Mouse (Mus musculus) midbrain, embryonic 16.5 days (tissue): ENCODE results near the gene Zbtb9. TPM values are rescaled to one million over a fixed set of nuclear protein-coding genes. Genes with fewer than 3 reads are reported as not detected.

Experiments
- ATAC-seq: fragments of 200-750 bp; cut with Nextera tagmentation; 2 replicates; pipeline ENCODE4 v1.8.0; 2017; ENCODE audit warnings: moderate TSS enrichment
- H3K27ac ChIP-seq: fragments of 300-500 bp; sonication (generic); 2 replicates; pipeline ENCODE4 v1.5.1; 2014; ENCODE audit warnings: mild to moderate bottlenecking, low read length, mixed read lengths
- H3K27me3 ChIP-seq: fragments of 300-500 bp; sonication (generic); 2 replicates; pipeline ENCODE4 v1.6.1; 2014; ENCODE audit warnings: low read depth, low read length, mixed read lengths; ENCODE audit not compliant: control insufficient read depth, insufficient read depth
- H3K36me3 ChIP-seq: fragments of 300-500 bp; sonication (generic); 2 replicates; pipeline ENCODE4 v1.6.1; 2014; ENCODE audit warnings: mild to moderate bottlenecking, low read length, moderate library complexity, mixed read lengths; ENCODE audit not compliant: control insufficient read depth, insufficient read depth
- H3K4me1 ChIP-seq: fragments of 300-500 bp; sonication (generic); 2 replicates; pipeline ENCODE4 v1.6.1; 2014; ENCODE audit warnings: mild to moderate bottlenecking, low read length, mixed read lengths; ENCODE audit not compliant: control insufficient read depth, insufficient read depth
- H3K4me2 ChIP-seq: fragments of 300-500 bp; sonication (generic); 2 replicates; pipeline ENCODE4 v1.6.1; 2014; ENCODE audit warnings: mild to moderate bottlenecking, low read length, mixed read lengths
- H3K4me3 ChIP-seq: fragments of 300-500 bp; sonication (generic); 2 replicates; pipeline ENCODE4 v1.5.1; 2014; ENCODE audit warnings: low read depth, mild to moderate bottlenecking, low read length, moderate library complexity, mixed read lengths
- H3K9ac ChIP-seq: fragments of 300-500 bp; sonication (generic); 2 replicates; pipeline ENCODE4 v1.6.1; 2014; ENCODE audit warnings: low read depth, low read length, mixed read lengths
- H3K9me3 ChIP-seq: fragments of 300-500 bp; sonication (generic); replicated peaks from 2 replicates; pipeline ENCODE4 v1.6.1; 2014; ENCODE audit warnings: mild to moderate bottlenecking, low read length, mixed read lengths; ENCODE audit not compliant: control insufficient read depth, poor library complexity, severe bottlenecking
- WGBS: fragments of 180-500 bp; shearing (Covaris S2); extraction: QIAGEN DNeasy Blood & Tissue Kit; methylation state at CpG from one replicate; pipeline ENCODE4 v1.1.7; 2014; 5-methylcytosine and 5-hydroxymethylcytosine counted together
- polyA plus RNA-seq: library from polyadenylated mRNA; unstranded; fragments of >200 nt; fragmentation: Nextera tagmentation; extraction: Ambion mirVana; gene quantifications from 2 replicates; pipeline ENCODE4 v1.2.1, GENCODE M21; 2015

The Zbtb9 gene
- polyA plus RNA-seq, 1 experiment from 2014 or later, result 13.8 TPM

DNA sequence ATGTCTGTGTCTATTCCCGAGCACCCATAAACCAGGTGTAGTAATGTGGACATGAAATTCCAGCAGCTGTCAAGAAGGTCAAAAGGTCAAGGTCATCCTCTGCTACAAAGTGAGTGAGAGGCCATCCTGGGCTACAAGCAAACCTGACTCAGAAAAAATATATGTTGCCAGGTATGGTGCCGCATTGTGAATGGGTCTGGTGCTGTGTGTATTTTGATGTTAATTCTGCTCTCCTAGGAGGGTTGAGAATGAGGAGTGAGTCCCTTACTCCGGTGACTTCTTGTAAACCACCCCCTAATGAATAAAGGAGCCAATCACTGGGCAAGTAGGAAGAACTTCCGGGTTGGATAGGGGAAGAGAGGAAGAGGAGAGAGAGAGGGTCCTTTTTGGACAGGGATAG, 24.7 kb downstream of the Zbtb9 start:
- no peaks in the 10 kb centered on the region for H3K36me3 ChIP-seq
- ATAC-seq, result no peak

GRCm38 (mm10) chr17:26998283-26998682, 25.3 kb downstream of the Zbtb9 start:
- no peak overlapping the region for H3K4me3 ChIP-seq
- no peak for ATAC-seq
- H3K9ac ChIP-seq, result no peak overlapping the region
- WGBS, result 91% methylated on average over 15 of the region's 15 CpGs
- no peaks in the 10 kb centered on the region for H3K4me1 ChIP-seq
- H3K27me3 ChIP-seq, result no peaks in the 10 kb centered on the region
- H3K36me3 ChIP-seq, result no peaks in the 10 kb centered on the region
- H3K27ac ChIP-seq, result no peak overlapping the region
- H3K9me3 ChIP-seq, result no peaks in the 10 kb centered on the region
- no peak overlapping the region for H3K4me2 ChIP-seq

More for the DNA sequence above, 24.7 kb downstream of the Zbtb9 start:
- Histone ChIP-seq H3K27me3 (no peaks in the 10 kb centered on the region), H3K4me1 (no peaks in the 10 kb centered on the region), H3K4me2 (no peak overlapping the region), H3K9ac (no peak overlapping the region), H3K4me3 (no peak overlapping the region), H3K27ac (no peak overlapping the region), H3K9me3 (no peaks in the 10 kb centered on the region)
- WGBS, result 87% methylated on average over 4 of the region's 4 CpGs

DNA sequence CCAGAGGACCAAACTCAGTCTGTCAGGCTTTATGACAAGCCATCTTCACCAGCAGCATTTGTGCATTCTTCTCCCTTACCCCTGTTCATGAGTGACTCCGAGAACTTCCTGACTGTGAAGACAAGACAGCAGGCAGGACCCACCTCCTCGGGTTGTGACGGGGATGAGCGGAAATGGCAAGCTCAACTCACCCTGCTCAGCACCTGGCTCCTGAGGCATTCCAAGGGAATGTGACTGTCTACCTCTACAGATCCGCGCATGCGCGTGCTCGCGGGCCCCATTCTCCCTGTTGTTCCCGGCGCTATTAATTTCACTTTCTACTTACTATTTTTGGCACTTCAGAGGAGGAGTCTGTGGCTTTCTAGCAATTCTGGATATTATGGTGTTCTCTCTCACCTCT, 27.0 kb downstream of the Zbtb9 start:
- no peak for ATAC-seq
- H3K4me2 ChIP-seq, result no peak overlapping the region

GRCm38 (mm10) chr17:27001151-27001550, 28.2 kb downstream of the Zbtb9 start:
- no peaks in the 10 kb centered on the region for H3K36me3 ChIP-seq
- no peak overlapping the region for H3K4me3 ChIP-seq
- no peaks in the 10 kb centered on the region for H3K4me1 ChIP-seq
- no peak for ATAC-seq
- H3K9me3 ChIP-seq, result no peaks in the 10 kb centered on the region
- no peak overlapping the region for H3K9ac ChIP-seq
- no peaks in the 10 kb centered on the region for H3K27me3 ChIP-seq
- no peak overlapping the region for H3K27ac ChIP-seq
- 76% methylated on average over 7 of the region's 7 CpGs for WGBS
- H3K4me2 ChIP-seq, result no peak overlapping the region

More for the DNA sequence above, 27.0 kb downstream of the Zbtb9 start:
- Histone ChIP-seq H3K27me3 (no peaks in the 10 kb centered on the region), H3K27ac (no peak overlapping the region), H3K9ac (no peak overlapping the region), H3K36me3 (no peaks in the 10 kb centered on the region), H3K4me3 (no peak overlapping the region), H3K4me1 (no peaks in the 10 kb centered on the region), H3K9me3 (no peaks in the 10 kb centered on the region)
- WGBS, result 80% methylated on average over 12 of the region's 12 CpGs

GRCm38 (mm10) chr17:27001889-27002288, 28.9 kb downstream of the Zbtb9 start:
- no peak for ATAC-seq
- H3K27me3 ChIP-seq, result no peaks in the 10 kb centered on the region
- no peak overlapping the region for H3K4me3 ChIP-seq
- no peak overlapping the region for H3K4me2 ChIP-seq
- no peaks in the 10 kb centered on the region for H3K4me1 ChIP-seq
- no peaks in the 10 kb centered on the region for H3K36me3 ChIP-seq
- no peak overlapping the region for H3K9ac ChIP-seq
- 44% methylated on average over 6 of the region's 6 CpGs for WGBS
- no peaks in the 10 kb centered on the region for H3K9me3 ChIP-seq
- no peak overlapping the region for H3K27ac ChIP-seq

DNA sequence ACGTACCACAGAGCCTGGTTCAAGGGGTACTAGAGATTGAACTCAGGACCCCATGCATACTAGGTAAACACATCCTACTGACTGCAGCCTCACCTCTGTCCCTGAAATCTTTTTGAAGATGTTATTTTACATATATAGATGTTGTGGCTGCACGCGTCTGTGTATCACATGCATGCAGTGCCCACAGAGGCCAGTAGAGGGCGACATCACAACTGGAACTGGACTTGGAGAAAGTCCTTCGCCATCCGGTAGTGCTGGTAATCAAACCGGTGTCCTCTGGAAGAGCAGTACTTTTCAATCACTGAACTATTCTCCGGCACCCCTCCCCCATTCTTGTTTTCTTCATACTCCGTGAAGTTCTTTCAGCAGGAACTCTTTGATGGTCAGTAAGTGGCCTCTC, 31.5 kb downstream of the Zbtb9 start:
- no peak for ATAC-seq

DNA sequence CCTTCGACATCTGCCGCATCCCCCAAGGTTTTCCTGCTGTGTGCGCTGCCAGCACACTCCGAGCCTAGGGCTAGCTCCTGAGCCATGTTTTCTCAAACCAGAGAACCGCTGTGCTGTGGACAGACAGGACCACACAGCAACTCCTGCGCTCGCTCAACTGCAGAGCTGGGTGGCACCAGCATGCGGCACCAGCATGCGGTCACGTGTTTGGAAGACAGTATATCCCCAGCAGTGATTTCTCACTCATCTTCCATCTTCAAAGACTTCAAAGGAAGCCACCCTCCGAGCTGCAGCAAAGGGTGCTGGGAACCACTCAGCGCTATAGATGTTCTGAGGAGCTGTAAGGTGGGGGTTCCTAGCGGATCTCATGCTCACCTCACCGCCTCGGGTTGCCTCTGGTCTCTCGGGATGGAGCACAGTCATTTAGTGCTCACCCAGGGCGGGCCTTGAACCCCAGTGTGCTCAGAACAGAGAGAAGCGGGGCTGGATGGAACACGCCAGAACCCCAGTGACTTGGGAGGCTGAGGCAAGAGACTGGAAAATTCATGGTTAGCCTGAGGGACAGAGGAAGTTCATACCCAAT, 32.0 kb downstream of the Zbtb9 start:
- H3K4me2 ChIP-seq, result no peak overlapping the region
- 33% methylated on average over 19 of the region's 19 CpGs for WGBS
- ATAC-seq, result no peak
- H3K4me3 ChIP-seq, result no peak overlapping the region
- H3K27me3 ChIP-seq, result no peaks in the 10 kb centered on the region
- H3K36me3 ChIP-seq, result no peaks in the 10 kb centered on the region
- no peaks in the 10 kb centered on the region for H3K9me3 ChIP-seq
- no peaks in the 10 kb centered on the region for H3K4me1 ChIP-seq
- H3K27ac ChIP-seq, result no peak overlapping the region
- no peak overlapping the region for H3K9ac ChIP-seq

More for the DNA sequence above, 31.5 kb downstream of the Zbtb9 start:
- Histone ChIP-seq H3K4me1 (no peaks in the 10 kb centered on the region), H3K9me3 (no peaks in the 10 kb centered on the region), H3K36me3 (no peaks in the 10 kb centered on the region), H3K27me3 (no peaks in the 10 kb centered on the region), H3K4me3 (no peak overlapping the region), H3K27ac (no peak overlapping the region), H3K9ac (no peak overlapping the region), H3K4me2 (no peak overlapping the region)
- 39% methylated on average over 9 of the region's 9 CpGs for WGBS

- no peak overlapping the region for H3K4me2 ChIP-seq
- no peak for ATAC-seq
These were observed 32.7 kb downstream of the Zbtb9 start for GRCm38 (mm10) chr17:27005644-27006043.

GRCm38 (mm10) chr17:27008277-27008676, 35.3 kb downstream of the Zbtb9 start:
- H3K36me3 ChIP-seq, result no peaks in the 10 kb centered on the region
- H3K27ac ChIP-seq, result no peak overlapping the region
- H3K4me1 ChIP-seq, result no peaks in the 10 kb centered on the region
- ATAC-seq, result no peak
- no peak overlapping the region for H3K4me2 ChIP-seq
- no peak overlapping the region for H3K9ac ChIP-seq
- WGBS, result 86% methylated on average over 2 of the region's 2 CpGs
- H3K4me3 ChIP-seq, result no peak overlapping the region
- no peaks in the 10 kb centered on the region for H3K27me3 ChIP-seq
- no peaks in the 10 kb centered on the region for H3K9me3 ChIP-seq

More at GRCm38 (mm10) chr17:27005644-27006043, 32.7 kb downstream of the Zbtb9 start:
- Histone ChIP-seq H3K36me3 (no peaks in the 10 kb centered on the region), H3K27ac (no peak overlapping the region), H3K4me1 (no peaks in the 10 kb centered on the region), H3K27me3 (no peaks in the 10 kb centered on the region), H3K9ac (no peak overlapping the region), H3K9me3 (no peaks in the 10 kb centered on the region), H3K4me3 (no peak overlapping the region)
- 66% methylated on average over 11 of the region's 11 CpGs for WGBS
